15 mouse cellular contexts compared by ENCODE assay signal in genomic region chr5:142022877-142023580, GRCm38 (mm10).
DNase-seq lines count a peak whose midpoint lies in the region; ATAC-seq and TF ChIP-seq lines count a peak whose summit lies in the region.
"Had no signal": no experiment of that assay in that cellular context is flagged by ENCODE, and none has a peak within 500 bp of the region (broad histone marks: within the 10 kb centered on the region; RNA-seq: fewer than 3 reads in every experiment).

No protein-coding gene starts in this region.

- ATAC-seq in kidney, embryonic 15.5 days (replicated peaks; ENCODE audit: low FRiP score), result no peak
- ATAC-seq in heart, postnatal 0 days (ENCODE audit: insufficient read depth, low read depth), result no peak
- ATAC-seq: activated CD4-positive, CD25-positive, alpha-beta regulatory T cell, adult 4 months had no signal

- peak; percentile 21 for DNase-seq in gastrocnemius, postnatal 10 days
- no peak for DNase-seq in gastrocnemius, adult 18-20 months (ENCODE audit: low spot score)
- DNase-seq in kidney, postnatal 4 days, result peak; percentile 51 to 57
- peak; percentile 12 for DNase-seq in heart, postnatal 0 days (ENCODE audit: low spot score)
- peak; percentile 33 for DNase-seq in retina, postnatal 1 day
- DNase-seq in spleen, adult 18-20 months, result no peak
- no peak for DNase-seq in layer of hippocampus, postnatal 14 days (ENCODE audit: low spot score in 2 of 2)
- DNase-seq: cerebellum, postnatal 14 days; gastrocnemius, postnatal 36 days; thymus, postnatal 36 days had no signal

- no peak overlapping the region for H3K27ac ChIP-seq in kidney, embryonic 15.5 days
- no peak overlapping the region for H3K27ac ChIP-seq in heart, postnatal 0 days (ENCODE audit: low read depth)
- H3K27ac ChIP-seq: hindbrain, embryonic 14.5 days; neural tube, embryonic 15.5 days had no signal

- H3K4me3 ChIP-seq in kidney, embryonic 15.5 days (replicated peaks), result no peak overlapping the region
- no peak overlapping the region for H3K4me3 ChIP-seq in heart, postnatal 0 days (ENCODE audit: low read depth, low read length)
- H3K4me3 ChIP-seq: neural tube, embryonic 15.5 days had no signal

- H3K9ac ChIP-seq in kidney, embryonic 15.5 days, result no peak overlapping the region
- H3K9ac ChIP-seq in heart, postnatal 0 days (replicated peaks; ENCODE audit: low read depth, low read length), result no peak overlapping the region
- H3K9ac ChIP-seq: hindbrain, embryonic 14.5 days; neural tube, embryonic 15.5 days had no signal

- H3K36me3 ChIP-seq in kidney, embryonic 15.5 days, result no peaks in the 10 kb centered on the region
- H3K36me3 ChIP-seq in heart, postnatal 0 days (replicated peaks; ENCODE audit: control insufficient read depth, insufficient read depth, low read length), result no peaks in the 10 kb centered on the region
- H3K36me3 ChIP-seq: neural tube, embryonic 15.5 days had no signal

- 69% methylated on average over 4 of the region's 4 CpGs for WGBS in kidney, embryonic 15.5 days
- 53% methylated on average over 4 of the region's 4 CpGs for WGBS in heart, postnatal 0 days

- H3K27me3 ChIP-seq in kidney, embryonic 15.5 days, result no peaks in the 10 kb centered on the region
- H3K27me3 ChIP-seq in heart, postnatal 0 days (ENCODE audit: control insufficient read depth, insufficient read depth, low read length), result no peaks in the 10 kb centered on the region
- H3K27me3 ChIP-seq: neural tube, embryonic 15.5 days had no signal

- no peak for TF ChIP-seq CTCF in heart, postnatal 0 days (IDR thresholded peaks at IDR 0.05; ENCODE audit: low read depth)

- no peak for TF ChIP-seq EP300 in heart, postnatal 0 days (IDR thresholded peaks at IDR 0.05; ENCODE audit: low read depth)

- peaks cover 4% of the 10 kb centered on the region; the same call in 1 of the 2 replicates for H3K4me1 ChIP-seq in kidney, embryonic 15.5 days
- no peaks in the 10 kb centered on the region for H3K4me1 ChIP-seq in heart, postnatal 0 days (ENCODE audit: control insufficient read depth, insufficient read depth)
- H3K4me1 ChIP-seq: neural tube, embryonic 15.5 days had no signal

- no peaks in the 10 kb centered on the region for H3K9me3 ChIP-seq in kidney, embryonic 15.5 days (replicated peaks)
- no peaks in the 10 kb centered on the region for H3K9me3 ChIP-seq in heart, postnatal 0 days (replicated peaks; ENCODE audit: control insufficient read depth, low read length)
- H3K9me3 ChIP-seq: neural tube, embryonic 15.5 days had no signal

- no peak overlapping the region for H3K4me2 ChIP-seq in kidney, embryonic 15.5 days
- no peak overlapping the region for H3K4me2 ChIP-seq in heart, postnatal 0 days (ENCODE audit: low read depth, low read length)
- H3K4me2 ChIP-seq: hindbrain, embryonic 14.5 days; liver, embryonic 11.5 days; neural tube, embryonic 15.5 days had no signal

Comparison
In these comparisons a context has a peak if more than half of its experiments do, and no peak if none do; other contexts are left out.
1. DNase-seq: peak in gastrocnemius, postnatal 10 days (single experiment), kidney, postnatal 4 days (2 of 2), heart, postnatal 0 days (single experiment) and retina, postnatal 1 day (single experiment); none in gastrocnemius, adult 18-20 months (single experiment), spleen, adult 18-20 months (0 of 2) and layer of hippocampus, postnatal 14 days (0 of 2).